Mouse (Mus musculus) E14TG2a.4 (cell line): ENCODE results near the gene Kcnk12.

ENCODE experiments used
- CTCF ChIP-seq: conservative IDR thresholded peaks from 2 replicates; pipeline ENCODE4 v1.5.1; 2014; ENCODE audit warnings: low read length
- NANOG ChIP-seq: IDR thresholded peaks from 2 replicates; pipeline ENCODE4 v1.6.1; 2014; ENCODE audit warnings: borderline replicate concordance, low read length, mixed read lengths
- POU5F1 ChIP-seq: IDR thresholded peaks from 2 replicates; pipeline ENCODE4 v1.6.1; 2014; ENCODE audit warnings: low read length, borderline replicate concordance

DNA sequence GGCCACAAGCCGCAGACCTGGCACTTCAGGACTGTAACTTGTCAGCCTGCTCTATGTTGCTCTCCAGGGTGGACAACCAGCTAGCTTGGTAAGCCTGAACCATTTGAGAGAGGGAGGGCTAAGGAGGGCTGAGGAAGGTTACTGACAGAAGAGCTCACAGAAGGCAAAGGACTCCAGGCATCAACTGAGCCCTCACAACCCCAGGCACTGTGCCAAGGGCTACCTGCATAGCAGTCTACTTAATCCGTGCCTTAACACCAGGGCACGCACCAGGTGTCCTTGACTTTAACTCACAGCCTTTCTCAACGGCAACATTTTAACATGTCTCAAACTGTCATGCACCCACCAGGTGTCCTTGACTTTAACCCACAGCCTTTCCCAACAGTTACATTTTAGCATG is 37.5 kb downstream of the Kcnk12 start:
- TF ChIP-seq CTCF: no peak
- TF ChIP-seq POU5F1: no peak
- TF ChIP-seq NANOG: no peak
